Mouse (Mus musculus): Measurements from ENCODE around the gene Ankrd12.
"Not testable (repeated sequence)": the region's sequence is repeated elsewhere in the genome, so short reads cannot be mapped to it uniquely, and the experiment has no call there.

Gene Ankrd12

DNA sequence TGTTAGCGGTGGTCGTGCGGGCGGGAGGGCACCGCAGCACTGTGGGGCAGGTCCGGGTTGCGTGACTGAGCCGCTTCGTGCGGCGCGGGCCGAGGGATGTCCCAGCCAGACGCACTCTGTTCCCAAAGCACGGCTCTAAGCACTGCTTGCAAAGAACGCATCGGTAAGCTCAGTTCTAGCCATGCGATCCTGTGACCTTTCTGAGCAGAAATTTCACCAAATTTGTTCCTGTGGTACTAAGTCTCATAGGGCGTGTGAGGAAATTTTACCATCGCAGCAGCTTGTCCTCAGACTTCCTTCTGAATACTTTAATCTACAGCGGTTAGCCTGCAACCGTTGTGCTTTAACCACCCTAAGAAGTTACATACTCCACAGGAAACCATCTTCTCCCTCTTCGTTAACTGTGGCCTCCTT, 555 bp upstream of the Ankrd12 start:
- DNase-seq, result no peak

DNA sequence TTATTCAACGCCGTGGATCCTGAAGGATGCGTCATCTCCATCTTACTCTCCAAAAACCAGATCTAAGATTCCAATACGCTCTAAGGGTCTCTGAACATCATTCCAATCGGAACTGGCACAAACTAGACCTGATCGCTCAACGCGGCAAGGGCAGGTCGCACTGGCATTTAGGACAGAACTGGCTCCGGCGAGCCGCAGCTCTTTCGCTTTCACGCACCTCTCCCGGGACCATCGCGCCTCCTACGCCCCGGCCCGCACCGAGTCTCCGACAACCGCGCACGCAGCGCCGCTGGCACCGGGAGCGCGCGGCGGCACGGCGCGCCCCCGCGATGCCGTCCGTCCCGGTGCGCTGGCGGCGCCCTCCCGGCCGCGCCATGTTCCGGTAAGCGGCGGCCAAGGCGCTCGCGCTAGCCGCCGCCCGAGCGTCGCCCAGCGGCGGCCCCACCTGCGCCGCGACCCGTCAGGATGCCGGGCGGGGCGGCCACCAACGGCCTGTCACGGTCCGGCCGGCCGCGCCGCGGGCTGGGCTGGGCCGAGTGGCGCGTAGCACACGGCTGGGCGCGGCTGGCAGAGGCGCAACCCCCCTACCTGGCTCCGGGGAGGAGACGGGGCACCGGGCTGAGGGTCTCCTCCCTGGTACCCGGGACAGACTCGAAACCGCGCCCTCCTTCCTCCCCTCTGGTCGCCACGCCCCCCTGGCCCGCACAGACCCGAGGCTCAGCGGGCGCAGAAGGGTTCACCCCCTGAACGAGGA, 538 bp downstream of the Ankrd12 start:
- peak; percentile 14 to 59 for DNase-seq

DNA sequence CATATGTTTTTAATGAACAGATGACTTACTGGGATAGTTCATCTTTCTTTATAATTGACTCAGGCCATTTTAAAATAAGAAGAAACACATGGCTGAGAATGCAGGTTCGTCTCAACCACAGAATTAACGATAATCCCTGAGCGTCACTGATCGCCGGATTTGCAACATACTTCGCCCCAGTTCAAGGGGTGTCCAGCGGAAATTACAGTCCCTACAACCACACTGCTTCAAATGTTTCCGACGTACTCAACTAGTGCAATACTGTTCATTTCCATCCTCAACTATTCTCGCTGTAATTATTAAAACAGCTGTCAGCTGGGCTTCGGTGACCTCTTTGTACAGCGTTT, 1.1 kb downstream of the Ankrd12 start:
- DNase-seq, result peak; percentile 8 to 12

- no peak for DNase-seq
Measured at GRCm38 (mm10) chr17:66073971-66074370, 2.9 kb downstream of the Ankrd12 start.

- DNase-seq, result not testable (repeated sequence)
Measured at GRCm38 (mm10) chr17:66069036-66069435, 7.9 kb downstream of the Ankrd12 start.

DNA sequence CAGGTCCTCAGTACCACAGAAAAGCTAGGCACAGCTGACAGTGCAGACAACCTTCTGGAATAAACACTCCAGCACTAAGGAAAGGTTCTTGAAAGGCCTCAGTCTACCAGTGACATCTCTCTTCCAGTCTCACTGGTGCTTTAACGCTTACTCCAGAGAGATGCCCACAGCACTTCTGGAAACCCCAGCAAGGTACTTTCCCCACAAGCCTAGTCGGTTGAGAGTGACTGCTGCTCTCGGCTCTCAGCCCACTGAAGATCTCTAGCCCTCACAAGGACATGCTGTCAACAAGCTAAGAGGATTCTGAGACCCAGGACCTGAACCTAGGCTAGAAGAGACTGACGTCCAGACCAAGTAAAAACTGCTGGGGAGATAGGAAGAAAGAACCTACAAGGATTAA, 11.8 kb downstream of the Ankrd12 start:
- no peak for DNase-seq

GRCm38 (mm10) chr17:66061241-66061938, 15.5 kb downstream of the Ankrd12 start:
- no peak for DNase-seq

DNA sequence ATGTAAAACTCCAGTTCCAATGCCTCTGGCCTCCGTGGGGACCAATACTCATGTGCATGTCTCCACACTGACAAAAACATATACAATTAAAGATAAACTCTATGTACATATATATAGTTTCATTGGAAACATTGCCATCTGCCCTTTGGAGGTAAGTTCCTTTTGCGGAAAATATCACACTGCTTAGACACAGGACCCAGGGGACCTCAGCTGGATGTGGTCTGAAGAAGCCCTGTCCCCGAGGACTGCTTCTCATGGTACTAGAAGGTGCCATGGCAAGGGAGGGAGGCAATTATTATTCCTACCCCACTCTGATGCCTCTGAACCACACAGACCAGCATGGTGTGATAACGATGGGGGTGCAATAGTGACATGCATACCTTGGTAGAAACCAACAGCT, 18.7 kb downstream of the Ankrd12 start:
- no peak for DNase-seq

DNA sequence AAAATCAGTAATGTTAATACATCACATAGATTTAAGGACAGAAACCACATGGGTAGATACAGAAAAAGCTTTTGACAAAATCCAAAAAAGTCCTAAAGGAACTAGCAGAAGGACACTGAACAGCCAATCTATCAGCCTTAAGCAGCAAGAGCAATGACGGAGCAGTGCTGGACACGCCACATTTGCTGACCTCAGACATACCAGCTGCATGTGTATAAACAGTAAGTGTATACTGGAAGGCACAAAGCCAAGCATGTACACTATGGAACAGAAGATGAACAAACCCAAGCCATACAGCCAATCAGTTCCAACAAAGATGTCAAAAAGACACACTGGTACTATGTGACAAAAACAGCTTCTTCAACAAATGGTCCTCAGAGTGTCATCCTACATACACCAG, 19.7 kb downstream of the Ankrd12 start:
- no peak for DNase-seq

- no peak for DNase-seq
Measured at GRCm38 (mm10) chr17:66053349-66053748, 23.5 kb downstream of the Ankrd12 start.

GRCm38 (mm10) chr17:66048795-66049194, 28.1 kb downstream of the Ankrd12 start:
- no peak for DNase-seq

DNA sequence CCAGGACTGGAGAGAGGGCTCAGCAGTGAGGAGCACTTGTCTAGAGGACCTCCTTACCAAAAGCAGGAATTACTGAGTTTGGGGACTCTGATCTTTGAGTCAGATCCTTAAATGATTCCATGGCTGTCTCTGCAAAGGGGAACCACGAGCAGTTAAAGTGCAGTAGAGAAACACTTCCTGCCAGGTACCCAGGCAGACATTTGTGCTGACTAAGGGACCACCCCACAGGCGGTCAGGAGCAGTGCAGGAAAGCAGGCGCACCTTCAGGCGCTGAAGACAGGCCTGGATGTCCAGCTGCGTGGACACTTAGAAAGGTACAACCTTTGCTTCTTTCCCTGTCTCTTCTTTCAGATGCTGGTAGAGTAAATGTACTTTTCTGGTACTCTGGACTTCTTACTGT, 28.7 kb downstream of the Ankrd12 start:
- DNase-seq, result peak in 1 of 2 experiments; percentile 21

- DNase-seq, result not testable (repeated sequence)
Measured at GRCm38 (mm10) chr17:66043679-66044078, 33.2 kb downstream of the Ankrd12 start.

- DNase-seq, result no peak
Measured at GRCm38 (mm10) chr17:66041020-66041419, 35.9 kb downstream of the Ankrd12 start.

GRCm38 (mm10) chr17:66033239-66033638, 43.6 kb downstream of the Ankrd12 start:
- DNase-seq, result no peak

GRCm38 (mm10) chr17:66031991-66032390, 44.9 kb downstream of the Ankrd12 start:
- no peak for DNase-seq

DNA sequence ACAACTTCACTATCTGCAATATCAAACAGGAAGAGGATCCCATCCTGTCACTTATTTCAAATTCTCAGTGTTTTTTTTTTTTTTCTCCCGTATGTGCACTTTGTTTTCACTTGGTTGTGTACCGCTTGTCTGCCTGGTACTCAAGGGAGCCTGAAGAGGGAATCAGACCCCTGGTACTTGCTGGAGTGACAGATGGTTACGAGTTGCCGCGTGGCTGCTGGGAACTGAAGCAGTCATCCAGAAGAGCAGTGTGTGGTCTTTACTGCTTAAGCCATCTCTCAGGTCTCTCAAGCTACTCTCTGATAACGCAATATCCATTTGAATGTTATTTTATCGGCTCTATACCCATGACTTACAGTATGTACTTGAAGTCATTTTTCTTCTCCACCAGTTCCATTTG, 52.7 kb downstream of the Ankrd12 start:
- no peak for DNase-seq

DNA sequence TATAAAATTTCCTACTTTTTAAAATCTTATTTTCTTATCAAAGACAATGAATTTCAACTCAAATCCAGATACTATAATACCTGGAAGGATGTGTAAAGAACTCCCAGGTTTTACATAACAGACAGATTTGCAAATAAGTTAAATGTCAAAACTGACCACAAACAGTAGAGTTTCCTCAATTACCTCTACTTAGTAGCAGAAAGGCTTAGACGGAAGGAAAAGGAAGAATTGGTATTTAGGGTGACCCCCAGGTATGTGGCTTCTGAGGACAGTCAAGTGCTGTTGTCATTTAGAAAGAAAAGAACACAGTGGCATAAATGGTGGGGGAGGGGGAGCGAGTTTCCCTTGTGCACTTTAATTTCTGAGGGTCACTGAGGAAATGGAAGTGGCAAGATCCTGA, 65.1 kb downstream of the Ankrd12 start:
- DNase-seq, result no peak

DNA sequence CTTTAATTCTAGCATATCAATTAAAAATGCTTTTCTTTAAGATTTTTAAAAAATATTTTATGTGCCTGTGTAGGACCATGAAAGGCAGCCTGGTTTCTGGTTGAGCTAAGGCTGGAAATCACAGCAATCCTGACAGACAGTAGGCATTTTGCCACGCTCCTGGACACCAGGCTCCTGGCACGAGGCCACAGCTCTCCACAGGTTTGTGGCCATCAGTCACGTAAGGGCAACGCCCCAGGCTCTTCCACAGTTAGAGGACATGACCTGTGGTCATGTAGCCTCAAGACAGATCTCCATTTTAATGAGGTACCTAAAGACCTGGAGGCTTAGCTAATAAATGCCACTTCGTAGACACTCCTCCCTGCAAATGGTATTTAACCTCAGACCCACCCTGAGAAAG, 69.0 kb downstream of the Ankrd12 start:
- DNase-seq, result peak; percentile 11 to 45

DNA sequence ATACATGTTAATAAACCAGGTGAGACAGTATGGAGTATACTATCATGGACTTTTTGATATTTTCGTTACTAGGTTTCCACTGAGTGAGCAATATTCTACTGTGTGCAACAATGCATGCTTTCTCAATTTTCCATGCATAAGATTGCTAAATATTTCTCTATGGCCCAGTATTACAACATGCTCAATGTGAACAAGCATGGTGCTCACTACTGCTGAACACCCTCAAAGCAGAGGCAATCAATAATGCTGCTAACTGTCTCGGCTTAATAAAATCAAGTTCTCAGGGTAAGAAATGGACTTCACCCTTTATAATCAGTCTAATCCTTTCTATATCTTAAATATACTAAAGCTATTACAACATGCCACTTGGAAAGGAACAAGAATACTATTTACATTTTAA, 69.4 kb downstream of the Ankrd12 start:
- DNase-seq, result no peak

DNA sequence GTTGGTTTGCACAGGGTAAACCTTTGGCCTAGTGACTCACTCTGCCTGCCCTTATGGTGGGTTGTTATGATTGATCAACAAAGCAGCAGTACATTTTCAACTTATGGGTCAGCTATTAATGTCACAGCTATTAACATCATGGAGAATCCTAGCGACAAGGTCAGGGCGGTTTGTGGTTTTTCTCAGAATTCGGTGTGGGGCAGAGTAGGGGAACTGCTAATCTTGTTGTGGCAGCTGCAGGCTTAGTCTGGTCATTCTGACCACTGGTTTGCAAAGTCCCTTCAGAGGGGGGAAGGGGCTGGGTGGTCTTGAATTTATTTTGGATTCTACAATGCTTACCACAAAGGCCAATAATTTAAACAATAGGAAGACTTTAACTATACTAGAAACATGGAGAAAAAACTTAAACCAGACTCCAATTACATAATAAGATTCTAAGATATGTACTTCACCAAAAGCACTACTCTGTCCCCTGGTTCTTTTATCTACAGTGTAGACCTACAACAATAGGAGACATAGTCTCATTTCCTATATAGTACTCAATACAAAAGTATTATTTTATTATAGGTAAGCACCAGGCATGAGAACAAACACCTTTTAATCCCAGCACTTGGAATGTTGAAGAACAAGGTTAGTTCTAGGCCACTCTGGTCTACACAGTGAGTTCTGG, 88.6 kb downstream of the Ankrd12 start:
- DNase-seq, result no peak

- DNase-seq, result not testable (repeated sequence)
Measured at GRCm38 (mm10) chr17:65976720-65977119, 100.2 kb downstream of the Ankrd12 start.

- no peak for DNase-seq
Measured at GRCm38 (mm10) chr17:65967751-65968150, 109.1 kb downstream of the Ankrd12 start.

DNA sequence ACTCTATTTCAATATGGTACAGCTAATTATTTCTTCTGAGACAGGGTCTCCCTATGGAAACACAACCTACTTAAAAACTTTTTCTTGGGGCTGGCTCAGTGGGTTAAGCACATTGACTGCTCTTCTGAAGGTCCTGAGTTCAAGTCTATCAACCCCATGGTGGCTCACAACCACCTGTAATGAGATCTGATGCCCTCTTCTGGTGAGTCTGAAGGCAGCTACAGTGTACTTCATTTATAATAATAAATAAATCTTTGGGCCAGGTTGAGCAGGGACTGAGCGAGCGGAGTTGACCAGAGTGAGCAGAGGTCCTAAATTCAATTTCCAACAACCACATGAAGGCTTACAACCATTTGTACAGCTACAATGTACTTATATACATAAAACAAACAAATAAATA, 114.6 kb downstream of the Ankrd12 start:
- DNase-seq, result no peak

Measured in kidney, postnatal 36 days (tissue).